Mouse (Mus musculus): ENCODE data around the gene Aqp1. TPM values are rescaled to one million over a fixed set of nuclear protein-coding genes. Genes with fewer than 3 reads are reported as not detected.

The Aqp1 gene
- total and polyA plus RNA-seq, 3 experiments: 57.2 to 95.3 TPM; not detected in 1

DNA sequence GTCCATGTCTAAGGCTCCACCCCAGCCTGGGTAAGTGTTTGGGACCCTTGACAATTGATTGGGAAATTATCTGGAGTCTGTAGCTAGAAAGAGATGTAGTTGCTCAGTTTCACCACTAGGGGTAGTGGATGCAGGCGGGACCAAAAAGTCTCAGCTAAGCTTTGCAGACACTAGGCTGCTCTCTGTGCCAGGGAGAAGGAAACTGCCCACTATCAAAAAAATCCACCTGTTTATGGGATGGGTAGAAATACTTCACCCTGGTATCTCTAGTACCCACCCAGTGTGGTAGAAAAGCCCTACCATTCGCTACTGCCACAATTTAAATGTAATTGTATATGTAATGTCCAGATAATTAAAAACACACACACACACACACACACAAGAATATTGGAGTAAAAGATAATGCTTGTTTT, 22.5 kb downstream of the Aqp1 start:
- H3K4me3 ChIP-seq (ENCODE audit: control insufficient read depth in 1 of 2, insufficient read depth in 1 of 2, low read depth in 2 of 2, low read length in 2 of 2): peak overlapping the region in 1 of 2 experiments; percentile 7; a peak in 1 of 4 replicates
- H3K79me2 ChIP-seq (ENCODE audit: control insufficient read depth, insufficient read depth, low read length, poor library complexity): no peaks in the 10 kb centered on the region
- no peak overlapping the region for H3K9ac ChIP-seq (ENCODE audit: control insufficient read depth, low read depth, low read length, poor library complexity, severe bottlenecking)
- no peaks in the 10 kb centered on the region for H3K9me3 ChIP-seq (replicated peaks; ENCODE audit: insufficient read depth, low read length)
- peaks cover 2 to 13% of the 10 kb centered on the region in 2 experiments for H3K4me1 ChIP-seq (ENCODE audit: control insufficient read depth in 1 of 2, insufficient read depth in 2 of 2, low read length in 2 of 2)
- peaks cover 0 to 3% of the 10 kb centered on the region in 2 experiments; a peak in 2 of 4 replicates for H3K36me3 ChIP-seq (ENCODE audit: control insufficient read depth in 1 of 2, insufficient read depth in 2 of 2, low read length in 2 of 2)
- H3K27ac ChIP-seq (ENCODE audit: control insufficient read depth, low read depth, low read length): no peak overlapping the region
- H3K27me3 ChIP-seq (ENCODE audit: control insufficient read depth in 1 of 2, insufficient read depth in 2 of 2, low read length in 2 of 2): no peaks in the 10 kb centered on the region
- TF ChIP-seq ELF1 (IDR thresholded peaks at IDR 0.05; ENCODE audit: low read depth, low read length) (no peak), NRF1 (IDR thresholded peaks at IDR 0.05; ENCODE audit: insufficient read depth, low read depth, low read length, poor library complexity, severe bottlenecking) (no peak), SMC3 (IDR thresholded peaks at IDR 0.05; ENCODE audit: low read depth, low read length) (peak; percentile 32; the same call in 1 of the 2 replicates), MYB (IDR thresholded peaks at IDR 0.05; ENCODE audit: low read depth, low read length) (no peak), POLR2AphosphoS2 (IDR thresholded peaks at IDR 0.05; ENCODE audit: low read length) (no peak), CTCF (IDR thresholded peaks at IDR 0.05 in 2 of 3, conservative IDR thresholded peaks at IDR 0.05 in 1 of 3; ENCODE audit: control insufficient read depth in 1 of 3, insufficient read depth in 1 of 3, low read depth in 2 of 3, low read length in 3 of 3, poor library complexity in 1 of 3, severe bottlenecking in 1 of 3) (peak; percentile 40 to 87 (median 68)), GABPA (IDR thresholded peaks at IDR 0.05; ENCODE audit: low read depth, low read length) (no peak), TAL1 (IDR thresholded peaks at IDR 0.05; ENCODE audit: low read length) (peak; percentile 80), GATA1 (IDR thresholded peaks at IDR 0.05; ENCODE audit: low read depth, low read length) (no peak), EP300 (IDR thresholded peaks at IDR 0.05; ENCODE audit: low read depth in 1 of 2, low read length in 2 of 2) (peak; percentile 63 to 68; a peak in 3 of 4 replicates), ETS1 (IDR thresholded peaks at IDR 0.05; ENCODE audit: low read depth, low read length) (peak; percentile 54; the same call in 1 of the 2 replicates), ZNF384 (IDR thresholded peaks at IDR 0.05; ENCODE audit: low read depth, low read length) (peak; percentile 56; the same call in 1 of the 2 replicates), CHD2 (IDR thresholded peaks at IDR 0.05; ENCODE audit: low read length) (no peak), RAD21 (IDR thresholded peaks at IDR 0.05; ENCODE audit: low read depth, low read length) (peak; percentile 16), SIN3A (IDR thresholded peaks at IDR 0.05; ENCODE audit: low read length) (0 out of 2 replicates have a peak, but pooled peaks have one; percentile 25), TCF12 (IDR thresholded peaks at IDR 0.05; ENCODE audit: low read depth, low read length) (peak; percentile 65; the same call in 1 of the 2 replicates), MAZ (IDR thresholded peaks at IDR 0.05; ENCODE audit: low read depth, low read length) (no peak), POLR2AphosphoS5 (IDR thresholded peaks at IDR 0.05; ENCODE audit: borderline replicate concordance, low read depth, low read length) (no peak), UBTF (IDR thresholded peaks at IDR 0.05; ENCODE audit: borderline replicate concordance, insufficient read depth, low read depth, low read length) (no peak)
- peak; percentile 76 for DNase-seq (ENCODE audit: low read depth, low spot score)

DNA sequence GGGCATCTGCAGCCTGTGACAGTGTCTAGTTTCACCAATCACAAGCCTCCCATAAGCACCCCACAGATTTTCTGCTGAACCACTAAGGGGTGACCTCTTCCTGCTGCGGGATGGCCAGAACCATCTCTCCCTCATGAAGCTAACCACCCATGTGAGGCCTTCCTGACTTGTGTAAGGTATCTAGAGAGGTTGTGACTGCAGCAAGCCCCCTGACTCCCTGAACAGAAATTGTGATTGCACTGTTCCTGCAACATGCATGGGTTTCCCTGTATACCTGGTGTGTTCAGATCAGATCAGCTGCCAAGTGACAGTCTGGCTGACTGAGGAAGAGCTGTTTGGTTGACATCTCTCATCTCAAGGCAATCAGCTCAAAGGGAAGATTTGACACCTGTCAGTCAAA, 26.4 kb downstream of the Aqp1 start:
- Histone ChIP-seq H3K4me1 (ENCODE audit: control insufficient read depth in 1 of 2, insufficient read depth in 2 of 2, low read length in 2 of 2) (peaks cover 0 to 5% of the 10 kb centered on the region in 2 experiments; a peak in 2 of 4 replicates), H3K27ac (ENCODE audit: control insufficient read depth, low read depth, low read length) (no peak overlapping the region)

More for the DNA sequence above, 26.4 kb downstream of the Aqp1 start:
- Histone ChIP-seq H3K36me3 (ENCODE audit: control insufficient read depth in 1 of 2, insufficient read depth in 2 of 2, low read length in 2 of 2) (peaks cover 0 to 3% of the 10 kb centered on the region in 2 experiments; a peak in 2 of 4 replicates), H3K4me3 (ENCODE audit: control insufficient read depth in 1 of 2, insufficient read depth in 1 of 2, low read depth in 2 of 2, low read length in 2 of 2) (no peak overlapping the region), H3K9ac (ENCODE audit: control insufficient read depth, low read depth, low read length, poor library complexity, severe bottlenecking) (no peak overlapping the region), H3K27me3 (ENCODE audit: control insufficient read depth in 1 of 2, insufficient read depth in 2 of 2, low read length in 2 of 2) (no peaks in the 10 kb centered on the region; a peak in 1 of 4 replicates), H3K79me2 (ENCODE audit: control insufficient read depth, insufficient read depth, low read length, poor library complexity) (no peaks in the 10 kb centered on the region), H3K9me3 (replicated peaks; ENCODE audit: insufficient read depth, low read length) (no peaks in the 10 kb centered on the region)
- TF ChIP-seq CHD2 (IDR thresholded peaks at IDR 0.05; ENCODE audit: low read length): no peak
- TF ChIP-seq MXI1 (IDR thresholded peaks at IDR 0.05; ENCODE audit: low read depth, low read length): no peak
- no peak for TF ChIP-seq E2F4 (IDR thresholded peaks at IDR 0.05; ENCODE audit: borderline replicate concordance, low read depth, low read length)
- TF ChIP-seq POLR2AphosphoS5 (IDR thresholded peaks at IDR 0.05; ENCODE audit: borderline replicate concordance, low read depth, low read length): no peak
- TF ChIP-seq NRF1 (IDR thresholded peaks at IDR 0.05; ENCODE audit: insufficient read depth, low read depth, low read length, poor library complexity, severe bottlenecking): no peak
- TF ChIP-seq ZKSCAN1 (IDR thresholded peaks at IDR 0.05; ENCODE audit: low read depth, low read length): no peak
- no peak for TF ChIP-seq USF2 (IDR thresholded peaks at IDR 0.05; ENCODE audit: borderline replicate concordance in 1 of 2, insufficient read depth in 1 of 2, low read depth in 1 of 2, low read length in 2 of 2)
- no peak for TF ChIP-seq ELF1 (IDR thresholded peaks at IDR 0.05; ENCODE audit: low read depth, low read length)
- TF ChIP-seq GATA1 (IDR thresholded peaks at IDR 0.05; ENCODE audit: low read depth, low read length): no peak
- TF ChIP-seq MEF2A (IDR thresholded peaks at IDR 0.05; ENCODE audit: extremely low read depth, insufficient replicate concordance, low read depth, low read length, poor library complexity, severe bottlenecking): no peak
- TF ChIP-seq ETS1 (IDR thresholded peaks at IDR 0.05; ENCODE audit: low read depth, low read length): no peak
- TF ChIP-seq MAX (IDR thresholded peaks at IDR 0.05; ENCODE audit: low read length): no peak
- TF ChIP-seq TBP (IDR thresholded peaks at IDR 0.05; ENCODE audit: low read depth, low read length): no peak
- no peak for TF ChIP-seq EP300 (IDR thresholded peaks at IDR 0.05; ENCODE audit: low read depth in 1 of 2, low read length in 2 of 2)
- no peak for TF ChIP-seq CTCF (IDR thresholded peaks at IDR 0.05 in 2 of 3, conservative IDR thresholded peaks at IDR 0.05 in 1 of 3; ENCODE audit: control insufficient read depth in 1 of 3, insufficient read depth in 1 of 3, low read depth in 2 of 3, low read length in 3 of 3, poor library complexity in 1 of 3, severe bottlenecking in 1 of 3)
- TF ChIP-seq MAZ (IDR thresholded peaks at IDR 0.05; ENCODE audit: low read depth, low read length): no peak
- no peak for TF ChIP-seq SMC3 (IDR thresholded peaks at IDR 0.05; ENCODE audit: low read depth, low read length)
- TF ChIP-seq BHLHE40 (IDR thresholded peaks at IDR 0.05; ENCODE audit: borderline replicate concordance, low read depth, low read length): no peak
- TF ChIP-seq USF1 (IDR thresholded peaks at IDR 0.05; ENCODE audit: low read depth, low read length): no peak
- no peak for DNase-seq (ENCODE audit: low read depth, low spot score)

Data from MEL (cell line).